ENCODE assay signal across 13 mouse cellular contexts in genomic region chr14:54143828-54144227, GRCm38 (mm10).
A peak's percentile ranks its signal among the peaks of the same experiment; 100 is the strongest.
DNase-seq lines count a peak whose midpoint lies in the region; ATAC-seq and TF ChIP-seq lines count a peak whose summit lies in the region.
"Had no signal": no experiment of that assay in that cellular context is flagged by ENCODE, and none has a peak within 500 bp of the region (broad histone marks: within the 10 kb centered on the region; RNA-seq: fewer than 3 reads in every experiment).

No protein-coding gene starts in this region.

- H3K27me3 ChIP-seq in liver, embryonic 11.5 days (replicated peaks; ENCODE audit: control insufficient read depth, insufficient read depth, low read length), result no peaks in the 10 kb centered on the region
- no peaks in the 10 kb centered on the region for H3K27me3 ChIP-seq in liver, postnatal 0 days (ENCODE audit: insufficient read depth, low read length)
- H3K27me3 ChIP-seq: heart, embryonic 15.5 days; kidney, embryonic 15.5 days; limb, embryonic 15.5 days had no signal

- peak; percentile 15 to 40 for DNase-seq in frontal cortex, postnatal 10 days (ENCODE audit: low spot score in 2 of 2)
- DNase-seq in liver, embryonic 11.5 days (ENCODE audit: low spot score), result peak; percentile 26
- DNase-seq in liver, postnatal 0 days, result no peak
- DNase-seq in right cerebral cortex, postnatal 4 days, result peak; percentile 54
- DNase-seq in right cerebral cortex, adult 18-20 months, result no peak
- no peak for DNase-seq in embryo, embryonic 11 days
- DNase-seq: gastrocnemius, postnatal 36 days; lung, postnatal 14 days had no signal

- no peak overlapping the region for H3K27ac ChIP-seq in liver, embryonic 11.5 days (ENCODE audit: low read depth, low read length)
- H3K27ac ChIP-seq in liver, postnatal 0 days (ENCODE audit: low read depth), result no peak overlapping the region
- H3K27ac ChIP-seq: heart, embryonic 15.5 days; kidney, embryonic 15.5 days; limb, embryonic 15.5 days had no signal

- 74% methylated on average over 1 of the region's 1 CpGs for WGBS in liver, embryonic 11.5 days
- 46% methylated on average over 1 of the region's 1 CpGs for WGBS in liver, postnatal 0 days (ENCODE audit: insufficient replicate concordance)

- TF ChIP-seq CTCF in liver, postnatal 0 days (IDR thresholded peaks at IDR 0.05; ENCODE audit: low read depth), result no peak

- TF ChIP-seq EP300 in liver, postnatal 0 days (IDR thresholded peaks at IDR 0.05; ENCODE audit: low read depth), result no peak

- H3K36me3 ChIP-seq in liver, embryonic 11.5 days (ENCODE audit: control insufficient read depth, insufficient read depth, low read length), result no peaks in the 10 kb centered on the region
- H3K36me3 ChIP-seq in liver, postnatal 0 days (replicated peaks; ENCODE audit: insufficient read depth, low read length), result no peaks in the 10 kb centered on the region
- H3K36me3 ChIP-seq: heart, embryonic 15.5 days; kidney, embryonic 15.5 days; limb, embryonic 15.5 days had no signal

- H3K4me2 ChIP-seq in liver, embryonic 11.5 days, result no peak overlapping the region
- no peak overlapping the region for H3K4me2 ChIP-seq in liver, postnatal 0 days (ENCODE audit: low read depth, low read length)
- H3K4me2 ChIP-seq: heart, embryonic 15.5 days; kidney, embryonic 15.5 days; limb, embryonic 15.5 days had no signal

- no peak for ATAC-seq in frontal cortex, adult (ENCODE audit: low TSS enrichment)
- no peak for ATAC-seq in liver, embryonic 11.5 days (replicated peaks; ENCODE audit: low FRiP score)
- no peak for ATAC-seq in liver, postnatal 0 days
- ATAC-seq: inflammation-experienced regulatory T-cells, adult 6 months had no signal

- H3K4me3 ChIP-seq in liver, embryonic 11.5 days (ENCODE audit: low read depth, low read length), result no peak overlapping the region
- H3K4me3 ChIP-seq in liver, postnatal 0 days (ENCODE audit: low read depth, low read length), result no peak overlapping the region
- H3K4me3 ChIP-seq: heart, embryonic 15.5 days; kidney, embryonic 15.5 days; limb, embryonic 15.5 days had no signal

- H3K4me1 ChIP-seq in liver, embryonic 11.5 days (replicated peaks; ENCODE audit: control insufficient read depth, insufficient read depth, low read length), result no peaks in the 10 kb centered on the region
- no peaks in the 10 kb centered on the region for H3K4me1 ChIP-seq in liver, postnatal 0 days (ENCODE audit: insufficient read depth)

- H3K9ac ChIP-seq in liver, embryonic 11.5 days (ENCODE audit: low read depth, low read length), result no peak overlapping the region
- H3K9ac ChIP-seq in liver, postnatal 0 days (replicated peaks), result no peak overlapping the region
- H3K9ac ChIP-seq: heart, embryonic 15.5 days; kidney, embryonic 15.5 days; limb, embryonic 15.5 days had no signal

- no peaks in the 10 kb centered on the region for H3K9me3 ChIP-seq in liver, embryonic 11.5 days (ENCODE audit: control insufficient read depth, low read length)
- no peaks in the 10 kb centered on the region for H3K9me3 ChIP-seq in liver, postnatal 0 days (ENCODE audit: low read length)
- H3K9me3 ChIP-seq: heart, embryonic 15.5 days; kidney, embryonic 15.5 days; limb, embryonic 15.5 days had no signal

Comparison
In these comparisons a context has a peak if more than half of its experiments do, and no peak if none do; other contexts are left out.
1. DNase-seq: peak in frontal cortex, postnatal 10 days (2 of 2), liver, embryonic 11.5 days (single experiment) and right cerebral cortex, postnatal 4 days (single experiment); none in liver, postnatal 0 days (single experiment), right cerebral cortex, adult 18-20 months (single experiment) and embryo, embryonic 11 days (single experiment).